Mouse (Mus musculus) gastrocnemius, adult 8-10 months (tissue): ENCODE results near the gene Znhit6. TPM values are rescaled to one million over a fixed set of nuclear protein-coding genes. Genes with fewer than 3 reads are reported as not detected.

Source experiments
- DNase-seq, 2 experiments: peaks; one replicate each; pipeline ENCODE4 v3.0.0; 2022; ENCODE audit warnings: low spot score in 2 of 2
- total RNA-seq, 4 experiments: library from RNA; stranded (reverse); gene quantifications; 2 replicates each; pipeline ENCODE4 v1.2.4; 2022

Gene Znhit6
- total RNA-seq, result 10 to 100 TPM; 11.3 to 15.9 (median 14.8) TPM

GRCm38 (mm10) chr3:145575743-145576481 is at the start of gene Znhit6:
Gene Znhit6, plus strand, starts transcription at chr3:145576205.
- DNase-seq, result peak; percentile 83 to 90

GRCm38 (mm10) chr3:145537870-145538269 is 38.1 kb upstream of the Znhit6 start:
- DNase-seq, result no peak

DNA sequence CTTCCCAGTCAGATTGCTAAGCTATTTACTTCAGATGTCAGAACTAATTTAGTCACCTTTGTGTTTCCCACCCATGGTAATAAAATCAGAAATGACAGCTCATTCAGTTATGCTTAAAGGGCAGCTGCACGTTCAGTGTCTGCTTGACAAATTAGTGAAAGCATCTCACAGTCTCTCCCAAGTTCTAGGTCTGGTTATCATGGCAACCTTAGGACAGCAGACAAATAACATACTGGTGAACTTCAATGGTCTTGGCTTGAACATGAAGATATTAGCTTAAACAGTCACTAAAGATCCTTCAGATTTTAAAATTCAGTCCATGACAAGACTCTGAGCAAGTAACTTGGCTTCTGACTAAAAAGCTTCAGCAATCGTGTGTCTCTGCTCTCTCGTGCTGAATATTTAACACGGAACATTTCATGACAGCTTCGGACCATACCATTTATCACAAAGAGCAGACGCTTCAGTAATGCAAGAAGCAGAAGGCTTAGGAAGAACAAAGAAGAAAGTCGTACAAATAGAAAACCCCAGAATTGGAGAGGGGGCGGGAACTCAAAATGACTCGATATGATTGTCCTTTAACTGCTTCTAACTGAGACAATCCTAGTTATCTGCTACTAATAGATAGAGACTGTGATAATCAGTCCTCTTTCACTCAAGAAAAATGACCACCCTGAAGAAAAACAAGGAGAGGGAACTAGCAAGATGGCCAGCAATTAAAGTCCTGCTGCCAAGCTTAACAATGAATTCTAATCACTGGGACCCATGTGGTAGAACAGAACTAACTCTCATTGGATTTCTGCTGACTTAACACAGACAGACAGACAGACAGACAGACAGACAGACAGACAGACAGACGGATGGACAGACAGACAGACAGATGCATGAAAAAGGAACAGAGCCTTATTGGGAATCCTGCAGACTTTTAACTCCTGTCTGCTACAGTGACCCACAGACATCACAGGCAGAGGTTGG is 27.3 kb upstream of the Znhit6 start:
- no peak for DNase-seq

- no peak for DNase-seq
Observed at GRCm38 (mm10) chr3:145550216-145550615, 25.8 kb upstream of the Znhit6 start.

GRCm38 (mm10) chr3:145554388-145554787 is 21.6 kb upstream of the Znhit6 start:
- DNase-seq, result no peak

DNA sequence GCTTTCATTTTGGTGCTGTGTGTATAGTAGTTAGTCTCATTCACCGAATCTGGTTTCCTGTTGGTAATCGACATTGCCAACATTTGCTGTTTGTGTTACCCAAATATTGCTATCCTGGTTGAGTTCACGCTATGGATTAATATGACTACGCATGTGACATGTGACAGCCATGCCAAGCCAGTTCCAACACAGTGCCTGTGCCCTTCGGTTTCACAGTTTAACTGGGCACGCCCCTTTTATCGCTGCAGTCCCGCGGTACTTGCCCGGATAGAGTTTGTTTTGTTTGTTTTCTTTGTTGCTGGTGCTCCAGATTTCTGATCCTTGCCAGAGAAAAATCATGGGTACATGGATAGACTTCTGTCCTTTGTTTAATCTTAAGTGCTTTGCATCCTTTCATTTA is 19.8 kb upstream of the Znhit6 start:
- DNase-seq, result no peak

DNA sequence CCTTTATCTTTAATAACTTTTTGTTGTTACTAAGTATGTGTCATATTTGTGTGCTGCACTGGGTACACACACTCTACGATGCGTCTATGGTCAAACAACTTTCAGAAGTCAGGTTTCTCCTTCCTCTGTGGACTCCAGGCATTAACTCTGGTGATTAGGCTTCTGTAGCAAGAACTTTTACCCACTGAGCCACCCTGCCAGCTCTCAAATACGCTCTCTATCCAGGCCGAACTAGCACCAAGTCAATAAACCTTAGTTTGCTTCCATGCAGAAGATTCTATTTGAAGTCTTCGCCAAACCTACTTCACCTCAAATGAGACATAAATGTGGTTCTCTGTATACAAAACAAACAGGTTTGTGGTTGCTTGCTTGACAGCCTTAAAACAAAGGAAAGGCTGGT is 16.3 kb upstream of the Znhit6 start:
- DNase-seq, result no peak

GRCm38 (mm10) chr3:145560117-145560516 is 15.9 kb upstream of the Znhit6 start:
- no peak for DNase-seq

DNA sequence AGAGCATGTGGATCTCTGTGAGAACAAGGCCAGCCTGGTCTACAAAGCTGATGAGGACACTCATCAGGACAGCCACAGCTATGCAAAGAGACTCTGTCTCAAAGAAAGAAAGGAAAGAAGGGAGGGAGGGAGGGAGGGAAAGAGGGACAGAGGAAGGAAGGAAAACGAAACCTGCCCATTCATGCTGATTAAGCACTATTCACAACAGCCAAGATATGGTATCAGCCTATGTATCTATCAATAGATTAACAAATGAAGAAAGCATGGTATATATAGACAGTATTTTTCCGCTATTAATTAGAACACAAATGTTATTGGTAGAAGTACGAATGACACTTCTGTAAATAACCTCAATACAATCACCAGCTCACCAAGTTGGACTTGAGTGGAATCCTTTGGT is 1.5 kb upstream of the Znhit6 start:
- DNase-seq, result no peak

DNA sequence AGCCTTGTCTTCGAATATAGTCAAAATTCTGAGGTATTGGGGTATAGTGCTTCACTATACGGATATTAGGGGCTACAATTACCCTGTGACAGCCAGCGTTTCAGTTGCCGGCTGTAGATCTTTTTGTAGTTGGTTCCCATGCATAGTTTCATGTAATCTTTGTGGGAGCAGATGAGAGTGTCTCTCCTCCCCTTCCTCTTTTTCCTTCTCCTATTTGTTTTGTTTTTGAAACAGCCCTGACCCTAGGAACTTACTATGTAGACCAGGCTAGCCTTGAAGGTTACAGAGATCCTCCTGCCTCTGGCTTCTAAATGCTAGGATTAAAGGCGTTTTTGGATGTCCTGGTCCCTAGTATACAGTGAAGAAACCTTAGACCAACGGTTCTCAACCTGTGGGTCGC is 665 bp upstream of the Znhit6 start:
- DNase-seq, result no peak

DNA sequence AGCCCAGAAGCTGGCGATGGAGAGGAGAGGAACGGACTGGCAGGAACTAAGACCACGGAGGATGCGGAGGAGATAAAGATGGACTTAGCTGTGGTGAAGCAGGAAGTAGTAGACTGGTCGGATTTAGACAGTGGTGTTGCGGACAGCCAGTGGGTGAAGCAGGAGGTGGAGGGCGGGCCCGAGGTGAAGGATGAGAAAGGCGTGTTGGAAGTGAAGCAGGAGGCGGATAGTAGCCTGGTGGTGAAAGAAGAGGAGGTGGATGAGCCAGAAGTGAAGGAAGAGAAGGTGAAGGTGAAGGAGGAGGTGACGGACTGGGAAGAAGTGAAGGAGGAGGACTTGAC is 447 bp downstream of the Znhit6 start:
- DNase-seq, result no peak

GRCm38 (mm10) chr3:145576876-145577275 is 871 bp downstream of the Znhit6 start:
- no peak for DNase-seq

- no peak for DNase-seq
Observed at GRCm38 (mm10) chr3:145583043-145583442, 7.0 kb downstream of the Znhit6 start.

DNA sequence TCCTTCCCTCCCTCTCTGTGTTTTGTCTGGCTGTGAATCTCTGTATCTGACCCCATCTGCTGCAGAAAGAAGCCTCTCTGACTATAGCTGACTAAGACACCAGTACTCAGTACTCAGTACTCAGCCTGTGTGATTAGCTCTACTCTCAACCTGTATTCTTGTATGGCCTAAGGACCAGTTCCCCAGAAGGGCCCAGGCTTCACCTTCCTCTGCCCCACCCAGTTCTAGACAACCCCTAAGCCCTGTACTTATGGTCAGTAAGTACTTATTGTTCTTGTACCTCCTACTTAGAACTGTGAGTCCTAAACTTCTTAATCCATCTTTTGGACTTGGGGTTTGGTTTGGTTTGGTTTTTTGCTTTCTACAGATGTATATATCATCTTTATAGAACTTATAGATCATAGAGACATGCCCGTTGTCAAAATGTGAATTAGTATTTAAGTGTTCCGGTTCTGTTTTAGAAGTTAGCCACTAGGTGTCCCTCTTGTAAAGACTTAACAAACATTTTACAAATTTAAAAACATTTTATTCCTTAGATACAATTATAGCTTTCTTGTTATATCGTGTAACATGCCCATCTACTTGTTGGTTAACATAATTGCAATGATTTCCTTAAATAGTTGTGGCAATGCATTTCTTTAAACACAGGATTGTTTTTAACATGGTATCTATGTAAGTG is 7.7 kb downstream of the Znhit6 start:
- DNase-seq, result no peak

- DNase-seq, result no peak
Observed at GRCm38 (mm10) chr3:145590562-145590961, 14.6 kb downstream of the Znhit6 start.

GRCm38 (mm10) chr3:145591841-145592542 is 16.0 kb downstream of the Znhit6 start:
- no peak for DNase-seq

- DNase-seq, result no peak
Observed at GRCm38 (mm10) chr3:145595354-145595753, 19.3 kb downstream of the Znhit6 start.

GRCm38 (mm10) chr3:145599059-145599458 is 23.1 kb downstream of the Znhit6 start:
- no peak for DNase-seq

DNA sequence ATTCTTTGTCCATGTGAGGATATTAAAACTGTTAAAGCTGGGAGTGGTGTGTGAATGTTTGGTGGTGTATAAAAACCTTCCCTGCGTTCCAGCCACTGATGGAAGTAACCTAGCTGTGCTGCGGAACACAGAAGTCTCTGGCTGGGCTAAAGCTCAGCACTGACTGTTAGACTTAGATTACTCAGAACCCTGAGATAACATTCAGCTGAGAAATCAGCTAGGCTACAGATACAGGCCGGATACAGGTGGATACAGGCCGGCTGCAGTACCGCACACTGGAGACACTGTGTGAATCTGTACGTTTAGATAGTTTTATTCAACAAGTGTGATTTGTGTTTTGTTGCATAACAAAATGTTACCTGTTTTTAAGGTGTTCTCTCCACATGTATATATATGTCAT is 24.8 kb downstream of the Znhit6 start:
- no peak for DNase-seq

DNA sequence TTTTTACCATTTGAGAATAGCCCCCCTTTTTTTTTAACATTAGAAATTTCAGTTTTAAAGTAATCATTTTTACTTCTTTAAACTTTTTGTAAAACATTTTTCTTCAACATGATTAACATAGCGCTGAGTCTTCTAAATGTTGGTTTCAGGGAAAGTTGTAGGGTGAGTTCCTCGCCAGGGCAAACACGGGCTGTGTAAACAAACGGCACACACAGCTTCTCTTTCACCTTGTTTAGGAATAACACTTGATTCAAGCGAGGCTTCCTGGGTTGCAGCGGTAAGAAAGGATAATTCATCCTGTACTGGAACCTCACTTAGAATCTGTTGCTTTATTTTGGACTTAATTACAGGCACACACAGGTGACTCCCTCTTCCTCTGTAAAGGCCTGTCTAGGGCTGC is 25.3 kb downstream of the Znhit6 start:
- no peak for DNase-seq
